Mouse (Mus musculus) frontal cortex, adult (tissue): ENCODE measurements at regions not wholly inside any gene's neighbourhood (a gene's known extent, or its start where the extent isn't known, plus 50 kb on each side); places are given as distances from the start of the nearest gene placed in this dataset.

Experiments used
- ATAC-seq: cut with Nextera tagmentation; 2 replicates; pipeline ENCODE4 v1.9.2; 2017; ENCODE audit warnings: mild to moderate bottlenecking, moderate library complexity, mixed read lengths; ENCODE audit not compliant: low TSS enrichment

DNA sequence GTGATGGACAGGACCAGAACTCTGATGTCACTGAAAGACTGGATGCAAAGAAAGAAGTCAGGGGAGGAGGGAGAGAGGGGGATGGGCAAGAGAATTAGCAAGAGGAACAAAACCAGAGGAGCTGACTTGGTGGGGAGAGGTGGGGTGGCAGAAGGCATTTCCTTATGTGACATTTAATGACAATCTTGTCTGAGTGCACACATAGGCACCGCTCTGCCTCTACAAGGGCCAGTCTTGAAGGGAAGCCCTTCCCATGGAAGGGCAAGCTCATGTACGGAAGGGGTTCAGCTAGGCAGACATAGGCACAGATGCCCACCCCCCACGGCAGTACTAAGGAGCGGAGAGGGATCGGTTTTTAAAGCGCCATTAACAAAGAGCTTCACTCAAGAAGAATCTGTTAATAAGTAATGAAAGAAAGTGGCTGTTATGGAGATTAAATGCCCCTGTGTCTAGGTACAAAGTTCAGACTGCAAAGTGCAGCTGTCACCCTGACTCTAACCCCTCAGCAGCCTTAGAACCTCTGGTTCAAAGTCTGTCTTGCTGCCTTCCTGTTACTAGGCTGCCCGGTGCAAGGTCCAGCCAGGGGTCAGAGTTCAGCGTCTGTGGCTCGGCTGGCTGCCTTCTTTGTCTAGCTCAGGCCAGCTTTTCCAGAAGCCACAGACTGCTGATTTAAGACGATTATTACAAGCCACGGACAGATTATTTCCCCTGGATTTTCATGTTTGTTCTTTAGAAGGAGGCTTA, 80.0 kb upstream of the Nrip1 start:
- no peak for ATAC-seq

DNA sequence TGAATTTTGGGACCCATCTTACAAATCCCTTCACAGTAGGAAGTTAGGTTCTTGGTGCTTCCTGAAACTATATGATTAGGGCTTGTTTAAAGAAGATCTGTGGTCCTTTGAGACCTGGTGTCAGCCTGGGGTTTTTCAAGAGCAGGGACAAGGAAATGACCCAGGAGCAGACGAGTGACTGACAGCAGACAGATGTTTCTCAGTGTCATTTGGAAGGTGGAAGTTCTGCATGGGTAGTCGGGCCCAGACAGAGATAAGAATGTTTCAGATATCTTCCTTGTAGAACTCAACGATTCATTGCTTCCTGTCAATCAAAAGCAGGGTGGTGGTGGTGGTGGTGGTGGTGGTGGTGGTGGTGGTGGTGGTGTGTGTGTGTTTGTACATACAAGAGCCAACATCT, 75.1 kb upstream of the Nrip1 start:
- no peak for ATAC-seq

DNA sequence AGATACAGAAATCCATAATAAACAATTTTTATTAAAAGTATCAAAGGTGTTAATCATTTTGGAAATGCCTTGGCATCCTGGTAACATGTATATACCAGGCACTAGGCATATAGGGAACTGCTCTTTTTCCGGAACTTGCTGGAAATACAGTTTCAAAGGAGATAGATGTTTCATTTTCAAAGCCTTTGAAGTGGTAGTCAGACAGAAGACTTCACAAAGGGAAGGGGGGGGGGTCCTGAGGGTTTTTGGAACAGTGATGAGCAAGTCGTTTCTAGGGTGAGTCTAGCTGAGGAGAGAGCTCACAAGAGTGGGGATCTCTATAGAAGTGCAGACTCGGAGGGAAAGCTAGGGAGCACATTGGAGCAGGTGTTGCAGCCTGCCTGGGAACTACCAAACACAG, 73.4 kb upstream of the Nrip1 start:
- ATAC-seq: no peak

DNA sequence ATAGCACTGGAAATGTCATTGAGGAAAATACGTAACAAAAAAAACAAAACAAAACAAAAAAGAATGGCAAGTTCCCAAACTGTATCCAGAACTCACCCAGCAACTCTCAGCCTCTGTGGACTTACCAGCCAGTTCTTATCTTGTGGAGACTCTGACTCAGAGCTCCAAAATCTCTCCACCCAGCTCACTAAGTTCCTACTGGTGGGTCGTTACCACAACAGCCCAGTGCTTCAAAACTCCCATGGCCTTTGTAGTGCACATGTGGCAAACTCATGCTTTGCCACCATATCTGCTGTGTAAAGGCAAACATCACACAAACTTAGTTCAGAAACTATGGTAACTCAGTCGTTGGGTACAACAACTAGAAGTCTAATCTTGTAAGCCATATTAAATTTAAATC, 71.0 kb upstream of the Nrip1 start:
- ATAC-seq: no peak

DNA sequence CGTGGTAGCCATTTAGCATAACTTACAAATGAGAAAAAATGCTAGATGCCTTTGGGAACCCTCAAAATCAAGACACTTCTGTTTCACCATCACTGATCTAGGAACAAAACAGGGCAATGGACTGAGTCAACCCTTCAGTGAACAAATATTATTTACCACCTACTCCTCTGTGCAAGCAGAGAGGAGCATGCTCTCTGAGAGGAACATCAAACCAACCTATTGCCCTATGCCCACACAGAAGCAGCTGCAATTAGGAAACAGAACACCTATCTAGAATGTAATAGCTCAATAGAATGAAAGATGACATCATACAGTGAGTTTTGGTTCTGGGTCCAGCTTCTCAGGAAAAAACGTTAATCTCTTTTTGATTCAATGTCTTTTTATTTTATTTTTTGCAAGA, 69.0 kb upstream of the Nrip1 start:
- ATAC-seq: no peak

DNA sequence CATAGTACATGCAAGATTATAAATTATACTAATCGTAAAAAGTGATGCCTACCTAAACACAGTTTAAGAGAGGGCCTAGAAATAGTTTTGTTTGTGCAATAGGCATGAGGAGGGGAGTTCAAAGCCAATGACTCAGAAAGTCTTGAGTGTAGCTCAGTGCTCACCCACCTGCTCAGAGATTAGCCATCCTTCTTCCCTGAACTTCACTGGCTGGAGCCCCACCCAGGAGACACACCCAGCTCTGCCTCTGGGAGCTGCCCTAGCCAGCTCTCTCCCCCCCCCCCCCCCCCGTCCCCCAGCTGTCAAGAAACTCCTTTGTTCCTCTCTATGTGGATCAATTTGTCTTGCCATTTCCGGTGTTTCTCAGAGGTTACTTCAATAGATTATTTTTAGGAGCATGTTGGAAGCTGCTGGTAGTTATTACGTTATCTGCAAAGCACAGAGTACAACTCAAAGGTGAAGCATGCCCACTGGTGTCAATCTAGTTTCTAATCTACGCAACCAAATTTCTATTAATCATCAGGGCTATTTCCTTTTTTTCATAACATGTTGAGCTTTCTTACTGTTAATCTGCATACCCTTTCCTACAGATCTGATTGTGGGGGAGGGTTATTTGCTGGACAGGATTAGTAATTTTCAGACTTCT, 68.3 kb upstream of the Nrip1 start:
- ATAC-seq: no peak

DNA sequence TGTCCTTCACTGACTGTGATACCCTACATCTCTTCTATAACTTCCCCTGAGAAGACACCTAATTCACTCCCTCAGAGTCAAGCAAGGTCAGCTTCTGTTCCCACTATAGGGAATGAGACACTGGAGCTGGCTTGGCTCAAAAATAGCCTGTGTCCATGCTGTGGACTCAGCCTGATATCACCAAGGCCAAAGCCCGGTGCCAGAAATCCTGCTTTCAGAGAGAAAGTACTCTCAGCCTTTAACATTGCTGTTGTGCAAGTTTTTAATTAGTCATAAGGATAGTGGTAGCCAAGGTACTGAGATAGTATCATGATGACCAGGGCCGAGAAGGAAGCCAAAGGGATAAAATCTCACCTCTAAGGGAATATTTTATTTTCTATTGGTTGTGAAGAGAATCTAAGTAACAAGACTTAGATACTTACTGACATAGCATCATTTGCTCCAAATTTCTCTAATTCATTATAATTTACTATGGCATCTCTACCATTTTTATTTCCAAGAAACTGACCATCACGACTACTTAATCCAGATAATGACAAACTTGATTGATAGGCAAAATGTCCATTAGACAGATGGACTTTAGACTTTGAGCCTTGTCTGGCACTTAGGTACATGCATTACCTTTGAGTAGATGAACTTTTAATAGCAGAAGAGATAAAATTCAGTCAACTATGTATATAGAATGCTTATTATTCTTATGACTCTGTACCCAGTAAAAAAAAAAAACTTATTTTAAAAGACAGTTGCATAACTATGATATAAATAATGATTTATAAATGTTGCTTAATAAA, 64.7 kb upstream of the Nrip1 start:
- ATAC-seq: no peak

DNA sequence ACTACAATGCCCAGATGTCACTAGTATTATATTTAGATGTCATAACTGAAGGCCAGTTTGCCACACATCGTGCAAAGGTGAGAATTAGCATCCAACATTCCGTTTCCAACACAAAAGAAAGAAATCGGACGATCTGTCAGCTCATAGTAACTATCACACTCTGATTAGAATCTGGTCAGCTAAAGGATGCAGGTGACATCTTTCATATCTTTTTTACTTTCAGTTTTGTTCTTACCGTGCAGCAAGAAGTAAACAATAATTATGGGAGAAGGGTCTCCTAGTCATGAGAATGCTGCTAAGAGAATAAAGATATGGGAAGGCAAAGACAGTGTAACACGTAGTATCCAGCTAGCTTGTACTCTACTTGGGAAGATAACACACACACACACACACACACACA, 62.7 kb upstream of the Nrip1 start:
- no peak for ATAC-seq

DNA sequence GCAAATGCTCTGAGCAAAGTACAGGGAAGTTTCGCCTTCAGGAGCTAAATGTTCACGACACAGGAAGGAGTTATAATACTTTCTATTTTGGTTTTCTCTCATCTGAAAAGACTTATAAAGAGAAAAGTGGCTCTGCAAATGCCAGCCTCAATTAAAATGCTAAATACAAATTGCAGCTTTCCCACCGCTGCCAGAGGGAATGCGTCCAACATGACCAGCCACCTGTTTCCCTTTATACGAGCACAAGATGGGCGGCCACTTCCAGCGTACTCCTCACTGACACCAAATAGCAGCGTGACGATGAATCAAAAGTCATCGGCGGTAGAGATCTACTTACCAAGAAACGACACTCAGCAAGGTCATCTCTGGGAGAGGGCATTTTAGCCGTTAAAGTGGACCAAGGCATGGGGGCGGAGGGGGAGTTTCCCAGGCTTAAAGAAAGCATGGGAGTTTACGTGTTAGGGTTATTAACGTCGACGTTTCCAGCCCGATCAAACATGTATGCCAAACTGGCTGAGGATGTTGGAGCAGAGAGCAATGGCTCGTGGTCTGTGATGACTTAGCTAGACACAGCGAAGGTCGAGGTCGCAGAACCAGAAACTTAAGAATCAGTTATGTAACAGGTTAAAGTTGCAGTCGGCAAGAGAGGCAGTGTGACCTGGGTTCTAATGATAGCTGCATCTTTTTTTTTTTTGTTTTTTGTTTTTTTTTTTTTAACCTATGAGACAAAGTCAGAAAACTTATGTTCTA, 59.6 kb upstream of the Nrip1 start:
- peak; percentile 66 for ATAC-seq

DNA sequence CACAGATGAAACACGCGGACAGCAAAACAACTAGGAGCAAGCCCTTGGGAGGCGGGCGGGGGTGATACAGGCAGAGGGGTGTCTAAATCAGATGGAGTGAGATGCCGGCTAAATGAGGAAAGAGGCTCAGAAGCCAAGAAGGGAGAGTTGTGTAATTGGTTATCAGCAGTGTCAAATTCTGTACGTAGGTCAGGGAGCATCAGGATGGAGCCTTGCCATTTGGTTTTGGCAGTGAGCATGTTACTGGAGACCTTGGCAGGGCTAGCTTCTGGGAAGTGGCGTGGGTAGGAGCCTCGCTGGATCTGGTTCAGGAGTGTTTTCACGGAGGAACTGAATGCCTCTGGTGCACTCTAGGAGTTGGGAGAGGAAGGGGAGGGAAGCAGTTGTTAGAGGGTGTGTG, 58.7 kb upstream of the Nrip1 start:
- peak; percentile 81 for ATAC-seq

DNA sequence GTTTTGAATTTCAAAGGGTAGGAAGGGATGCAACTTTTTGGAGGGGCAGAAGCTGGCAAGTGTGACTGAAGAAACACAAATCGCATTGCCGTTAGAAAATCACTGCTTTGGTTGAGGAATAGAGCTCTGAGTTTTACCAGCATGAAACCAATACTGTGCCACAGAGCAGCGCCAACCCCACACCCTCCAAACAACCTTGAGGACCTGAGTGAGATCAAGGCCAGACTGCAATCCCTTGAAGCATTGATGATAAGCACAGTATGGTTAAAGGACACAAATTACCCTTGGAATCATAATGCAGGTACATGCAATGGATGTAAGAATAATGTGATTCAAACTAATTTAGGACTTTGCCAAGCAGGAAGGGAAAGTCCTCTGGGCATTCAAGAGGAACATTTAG, 55.5 kb upstream of the Nrip1 start:
- no peak for ATAC-seq

DNA sequence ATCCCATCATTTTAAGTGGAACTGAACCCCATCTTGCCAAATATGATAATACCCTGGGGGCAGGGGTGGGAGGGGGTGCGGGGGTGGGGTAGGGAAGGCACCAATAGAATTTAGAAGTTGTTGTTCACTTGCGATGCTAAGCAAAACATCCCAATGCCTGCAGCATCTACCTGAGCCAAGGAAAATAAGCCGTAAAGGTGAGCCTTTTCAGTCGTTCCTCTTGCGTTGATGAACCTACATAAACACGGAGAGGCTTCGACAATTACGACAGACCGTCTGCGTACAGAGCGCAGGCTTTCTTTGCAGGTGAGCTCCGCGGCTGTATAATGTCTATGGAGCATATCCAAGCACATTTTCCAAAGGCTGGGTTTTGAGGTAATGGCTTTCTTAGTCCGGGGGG, 50.3 kb upstream of the Nrip1 start:
- no peak for ATAC-seq
